Mouse (Mus musculus): ENCODE measurements around the gene Tyw5. TPM values are rescaled to one million over a fixed set of nuclear protein-coding genes. Genes with fewer than 3 reads are reported as not detected.

The Tyw5 gene
- 26.8 TPM for polyA plus RNA-seq (2017; shearing (Covaris generic))

DNA sequence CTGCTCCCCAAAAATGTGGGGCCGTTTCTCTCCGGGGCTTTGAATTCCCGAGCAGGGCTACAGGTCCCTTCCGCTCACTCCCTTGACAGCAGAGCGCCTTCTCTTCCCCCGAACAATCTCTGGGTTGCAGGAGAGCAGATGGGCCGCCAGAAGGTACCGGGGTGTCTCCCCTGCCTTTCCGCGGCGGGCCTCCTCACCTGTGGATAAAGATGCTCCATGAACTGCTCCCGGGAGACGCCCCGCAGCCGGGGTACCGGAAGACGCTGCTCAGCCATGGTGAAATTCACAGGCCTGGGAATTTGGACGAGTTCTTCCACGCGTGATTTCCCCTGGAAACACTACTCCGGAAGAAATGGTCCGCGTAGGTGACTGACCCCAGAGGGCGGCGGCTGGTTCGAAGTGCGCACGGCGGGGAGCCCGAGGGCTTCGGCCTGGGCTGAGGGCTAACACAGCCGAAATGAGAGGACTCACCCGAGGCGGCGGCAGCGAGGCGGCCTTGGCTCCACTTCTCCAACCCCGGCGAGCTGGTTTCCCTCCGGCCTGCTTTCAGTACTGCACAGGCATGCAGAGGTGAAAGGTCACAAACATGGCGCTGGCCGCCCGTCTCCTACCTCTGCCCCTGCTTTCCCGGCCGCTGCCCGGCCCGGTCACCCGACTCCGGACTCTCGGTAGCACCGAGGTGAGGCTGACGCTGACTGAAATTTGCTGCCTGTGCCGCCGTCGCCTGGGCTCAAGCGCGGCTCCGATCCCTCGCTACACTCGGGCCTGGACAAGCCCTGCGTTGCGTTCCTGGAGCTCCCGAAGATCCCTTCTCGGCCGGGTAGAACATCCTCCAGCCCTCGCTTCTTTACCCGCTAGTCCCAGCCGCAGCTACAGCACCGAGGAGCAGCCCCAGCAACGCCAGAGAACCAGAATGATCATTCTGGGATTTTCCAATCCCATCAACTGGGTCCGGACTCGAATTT is at the start of gene Tyw5, which contains the start of gene Maip1:
Gene Tyw5, minus strand, starts transcription at position 915 of the 965 bp plus-strand sequence.
Gene Maip1, plus strand, starts transcription at position 142 of the 965 bp plus-strand sequence.

GRCm38 (mm10) chr1:57377376-57378341 is 29.2 kb downstream of the Tyw5 start, which contains the start of gene 1700066M21Rik:
TSS of gene 1700066M21Rik (plus strand) at chr1:57377620.

Other genes with a start within 250 kb of the Tyw5 start
- 1.9 TPM for gene 1700066M21Rik, start 29.5 kb downstream of the Tyw5 start, polyA plus RNA-seq (2017; shearing (Covaris generic))
- 11.7 TPM for gene Maip1, start 773 bp downstream of the Tyw5 start, polyA plus RNA-seq (2017; shearing (Covaris generic))

All from CD4-positive, CD25-positive, alpha-beta regulatory T cell, adult 9 weeks (primary cell).